Mouse (Mus musculus): ENCODE results near the gene Rpp30.

- no peak for TF ChIP-seq CTCF (IDR thresholded peaks at IDR 0.05; ENCODE audit: borderline replicate concordance, extremely low read depth, insufficient read depth, insufficient read length)
- TF ChIP-seq POLR2A (IDR thresholded peaks at IDR 0.05; ENCODE audit: borderline replicate concordance, extremely low read depth, insufficient read depth, insufficient read length, poor library complexity, severe bottlenecking) = no peak
Observed at GRCm38 (mm10) chr19:36131990-36132389, 48.5 kb downstream of the Rpp30 start.

Measured in brain, embryonic 14.5 days (tissue).